Mouse (Mus musculus): ENCODE measurements around the gene Cbr3. TPM values are rescaled to one million over a fixed set of nuclear protein-coding genes. Genes with fewer than 3 reads are reported as not detected.
"Not testable (repeated sequence)": the region's sequence is repeated elsewhere in the genome, so short reads cannot be mapped to it uniquely, and the experiment has no call there.

Gene Cbr3
- polyA plus RNA-seq, 1 experiment from 2014 or later, result 1.4 TPM

- 36% methylated on average over 7 of the region's 7 CpGs for WGBS
- no peak for ATAC-seq (replicated peaks)
- Histone ChIP-seq H3K4me2 (replicated peaks) (peak overlapping the region; percentile 64), H3K9me3 (no peaks in the 10 kb centered on the region), H3K9ac (replicated peaks) (no peak overlapping the region), H3K4me3 (no peak overlapping the region), H3K27me3 (peaks cover 50% of the 10 kb centered on the region), H3K27ac (replicated peaks) (no peak overlapping the region), H3K36me3 (no peaks in the 10 kb centered on the region), H3K4me1 (peaks cover 19% of the 10 kb centered on the region)
These were observed 1.4 kb downstream of the Cbr3 start for GRCm38 (mm10) chr16:93684441-93684840.

- H3K4me2 ChIP-seq (replicated peaks); H3K9me3 ChIP-seq; H3K27ac ChIP-seq (replicated peaks); ATAC-seq (replicated peaks); H3K4me3 ChIP-seq; H3K36me3 ChIP-seq; H3K9ac ChIP-seq (replicated peaks): not testable (repeated sequence)
- Histone ChIP-seq H3K4me1 (peaks cover 19% of the 10 kb centered on the region), H3K27me3 (peaks cover 48% of the 10 kb centered on the region)
- WGBS, result 95% methylated on average over 3 of the region's 3 CpGs
These were observed 2.8 kb downstream of the Cbr3 start for GRCm38 (mm10) chr16:93685783-93686182.

GRCm38 (mm10) chr16:93686421-93686820 lies 3.4 kb downstream of the Cbr3 start:
- no peak overlapping the region for H3K9ac ChIP-seq (replicated peaks)
- ATAC-seq (replicated peaks), result no peak
- H3K4me1 ChIP-seq, result peaks cover 19% of the 10 kb centered on the region
- H3K36me3 ChIP-seq, result no peaks in the 10 kb centered on the region
- no peak overlapping the region for H3K27ac ChIP-seq (replicated peaks)
- H3K4me3 ChIP-seq, result no peak overlapping the region
- 84% methylated on average over 5 of the region's 7 CpGs for WGBS
- no peaks in the 10 kb centered on the region for H3K9me3 ChIP-seq
- no peak overlapping the region for H3K4me2 ChIP-seq (replicated peaks)
- H3K27me3 ChIP-seq, result peaks cover 41% of the 10 kb centered on the region

- Histone ChIP-seq H3K36me3 (no peaks in the 10 kb centered on the region), H3K27ac (replicated peaks) (no peak overlapping the region), H3K4me3 (no peak overlapping the region), H3K4me1 (peaks cover 19% of the 10 kb centered on the region), H3K27me3 (peaks cover 36% of the 10 kb centered on the region), H3K9me3 (no peaks in the 10 kb centered on the region), H3K9ac (replicated peaks) (no peak overlapping the region), H3K4me2 (replicated peaks) (no peak overlapping the region)
- 43% methylated on average over 5 of the region's 5 CpGs for WGBS
- ATAC-seq (replicated peaks), result no peak
These were observed 3.9 kb downstream of the Cbr3 start for GRCm38 (mm10) chr16:93686945-93687344.

GRCm38 (mm10) chr16:93691206-93691841 lies 8.3 kb downstream of the Cbr3 start:
- WGBS, result 83% methylated on average over 6 of the region's 6 CpGs
- no peaks in the 10 kb centered on the region for H3K36me3 ChIP-seq
- H3K4me1 ChIP-seq, result no peaks in the 10 kb centered on the region
- H3K9me3 ChIP-seq, result no peaks in the 10 kb centered on the region
- no peak overlapping the region for H3K4me3 ChIP-seq
- H3K27ac ChIP-seq (replicated peaks), result no peak overlapping the region
- H3K4me2 ChIP-seq (replicated peaks), result no peak overlapping the region
- H3K9ac ChIP-seq (replicated peaks), result no peak overlapping the region
- no peaks in the 10 kb centered on the region for H3K27me3 ChIP-seq
- no peak for ATAC-seq (replicated peaks)

GRCm38 (mm10) chr16:93692744-93693143 lies 9.7 kb downstream of the Cbr3 start:
- no peaks in the 10 kb centered on the region for H3K36me3 ChIP-seq
- H3K27ac ChIP-seq (replicated peaks), result no peak overlapping the region
- ATAC-seq (replicated peaks), result no peak
- H3K4me1 ChIP-seq, result no peaks in the 10 kb centered on the region
- no peaks in the 10 kb centered on the region for H3K9me3 ChIP-seq
- no peak overlapping the region for H3K9ac ChIP-seq (replicated peaks)
- 89% methylated on average over 2 of the region's 2 CpGs for WGBS
- no peak overlapping the region for H3K4me3 ChIP-seq
- H3K27me3 ChIP-seq, result no peaks in the 10 kb centered on the region
- H3K4me2 ChIP-seq (replicated peaks), result no peak overlapping the region

GRCm38 (mm10) chr16:93707116-93707515 lies 24.1 kb downstream of the Cbr3 start:
- Histone ChIP-seq H3K4me2 (replicated peaks) (no peak overlapping the region), H3K4me1 (no peaks in the 10 kb centered on the region), H3K27ac (replicated peaks) (no peak overlapping the region), H3K9ac (replicated peaks) (no peak overlapping the region), H3K4me3 (no peak overlapping the region), H3K27me3 (peaks cover 7% of the 10 kb centered on the region), H3K9me3 (no peaks in the 10 kb centered on the region), H3K36me3 (no peaks in the 10 kb centered on the region)
- no peak for ATAC-seq (replicated peaks)
- 91% methylated on average over 7 of the region's 7 CpGs for WGBS

- H3K4me1 ChIP-seq, result peaks cover 11% of the 10 kb centered on the region
- peaks cover 7% of the 10 kb centered on the region for H3K27me3 ChIP-seq
- no peak for ATAC-seq (replicated peaks)
- no peaks in the 10 kb centered on the region for H3K36me3 ChIP-seq
- H3K27ac ChIP-seq (replicated peaks), result no peak overlapping the region
- WGBS, result 92% methylated on average over 1 of the region's 1 CpGs
- no peak overlapping the region for H3K9ac ChIP-seq (replicated peaks)
- H3K4me2 ChIP-seq (replicated peaks), result no peak overlapping the region
- H3K9me3 ChIP-seq, result no peaks in the 10 kb centered on the region
- no peak overlapping the region for H3K4me3 ChIP-seq
These were observed 26.2 kb downstream of the Cbr3 start for GRCm38 (mm10) chr16:93709217-93709616.

- peak overlapping the region; percentile 72 for H3K4me3 ChIP-seq
- H3K9me3 ChIP-seq, result no peaks in the 10 kb centered on the region
- peak; percentile 42 for ATAC-seq (replicated peaks)
- 0% methylated on average over 11 of the region's 11 CpGs for WGBS
- peak overlapping the region; percentile 68 for H3K27ac ChIP-seq (replicated peaks)
- H3K27me3 ChIP-seq, result peaks cover 7% of the 10 kb centered on the region
- H3K9ac ChIP-seq (replicated peaks), result 0 out of 2 replicates have a peak overlapping the region, but pooled peaks have one; percentile 26
- H3K4me2 ChIP-seq (replicated peaks), result peak overlapping the region; percentile 70
- H3K4me1 ChIP-seq, result peaks cover 16% of the 10 kb centered on the region
- no peaks in the 10 kb centered on the region for H3K36me3 ChIP-seq
These were observed 27.9 kb downstream of the Cbr3 start for GRCm38 (mm10) chr16:93710924-93711323.

- H3K27me3 ChIP-seq, result peaks cover 7% of the 10 kb centered on the region
- H3K4me1 ChIP-seq, result peaks cover 16% of the 10 kb centered on the region
- WGBS, result under 1% methylated on average over 73 of the region's 77 CpGs
- peak within 1 kb of the TSS; percentile 75 for H3K9ac ChIP-seq (replicated peaks)
- H3K36me3 ChIP-seq, result no peaks in the 10 kb centered on the region
- H3K4me2 ChIP-seq (replicated peaks), result peak within 1 kb of the TSS; percentile 70
- no peaks in the 10 kb centered on the region for H3K9me3 ChIP-seq
- peak within 1 kb of the TSS; percentile 68 for H3K27ac ChIP-seq (replicated peaks)
- peak within 1 kb of the TSS; percentile 72 for H3K4me3 ChIP-seq
- ATAC-seq (replicated peaks), result peak; percentile 86
These were observed 28.6 kb downstream of the Cbr3 start, which contains the start of gene Dop1b for GRCm38 (mm10) chr16:93711411-93712188. Gene Dop1b (plus strand): TSS chr16:93711904.

GRCm38 (mm10) chr16:93712189-93712885 lies 29.3 kb downstream of the Cbr3 start:
- 10% methylated on average over 31 of the region's 31 CpGs for WGBS

GRCm38 (mm10) chr16:93712966-93713365 lies 30.0 kb downstream of the Cbr3 start:
- Histone ChIP-seq H3K36me3 (0 out of 2 replicates have a peak, but pooled peaks cover 6% of the 10 kb centered on the region), H3K4me3 (peak overlapping the region; percentile 72), H3K9ac (replicated peaks) (peak overlapping the region; percentile 75), H3K27ac (replicated peaks) (no peak overlapping the region), H3K4me2 (replicated peaks) (peak overlapping the region; percentile 70), H3K9me3 (no peaks in the 10 kb centered on the region), H3K27me3 (no peaks in the 10 kb centered on the region), H3K4me1 (peaks cover 24% of the 10 kb centered on the region)
- ATAC-seq (replicated peaks), result no peak
- WGBS, result 78% methylated on average over 7 of the region's 7 CpGs

More at GRCm38 (mm10) chr16:93712189-93712885, 29.3 kb downstream of the Cbr3 start:
- Histone ChIP-seq H3K4me1 (peaks cover 21% of the 10 kb centered on the region), H3K36me3 (0 out of 2 replicates have a peak, but pooled peaks cover 5% of the 10 kb centered on the region), H3K4me2 (replicated peaks) (peak overlapping the region; percentile 70), H3K4me3 (peak overlapping the region; percentile 72), H3K9ac (replicated peaks) (peak overlapping the region; percentile 75), H3K27me3 (no peaks in the 10 kb centered on the region), H3K9me3 (no peaks in the 10 kb centered on the region), H3K27ac (replicated peaks) (peak overlapping the region; percentile 68)
- ATAC-seq (replicated peaks), result peak; percentile 71

All from forebrain, embryonic 15.5 days (tissue).